Mouse (Mus musculus) kidney, adult 2 months (tissue): ENCODE data around the gene Hat1.

ENCODE experiments used
- CTCF ChIP-seq: fragments of 200-500 bp; conservative IDR thresholded peaks from 2 replicates; pipeline ENCODE4 v1.5.1; 2011; ENCODE audit warnings: low read depth, mild to moderate bottlenecking, control low read depth, low read length, moderate library complexity, mixed read lengths; ENCODE audit not compliant: insufficient read depth, insufficient read length
- POLR2A ChIP-seq: fragments of 200-500 bp; IDR thresholded peaks from one replicate; pipeline ENCODE4 v1.6.1; 2011; ENCODE audit warnings: low read depth, low read length, control low read depth

GRCm38 (mm10) chr2:71453917-71454260, 65.1 kb downstream of the Hat1 start:
- no peak for TF ChIP-seq POLR2A
- TF ChIP-seq CTCF = no peak
